Mouse (Mus musculus) cortical plate, adult 2 months (tissue): ENCODE data around the gene Odf3l1.

Experiments
- CTCF ChIP-seq: fragments of 200-500 bp; IDR thresholded peaks from 2 replicates; pipeline ENCODE4 v1.5.1; 2011; ENCODE audit warnings: mild to moderate bottlenecking, control low read depth, low read length; ENCODE audit not compliant: insufficient read depth; ENCODE audit errors: extremely low read depth
- POLR2A ChIP-seq: fragments of 200-500 bp; IDR thresholded peaks from 2 replicates; pipeline ENCODE4 v1.6.1; 2011; ENCODE audit warnings: mild to moderate bottlenecking, low read length, control low read depth; ENCODE audit not compliant: insufficient read depth; ENCODE audit errors: extremely low read depth

DNA sequence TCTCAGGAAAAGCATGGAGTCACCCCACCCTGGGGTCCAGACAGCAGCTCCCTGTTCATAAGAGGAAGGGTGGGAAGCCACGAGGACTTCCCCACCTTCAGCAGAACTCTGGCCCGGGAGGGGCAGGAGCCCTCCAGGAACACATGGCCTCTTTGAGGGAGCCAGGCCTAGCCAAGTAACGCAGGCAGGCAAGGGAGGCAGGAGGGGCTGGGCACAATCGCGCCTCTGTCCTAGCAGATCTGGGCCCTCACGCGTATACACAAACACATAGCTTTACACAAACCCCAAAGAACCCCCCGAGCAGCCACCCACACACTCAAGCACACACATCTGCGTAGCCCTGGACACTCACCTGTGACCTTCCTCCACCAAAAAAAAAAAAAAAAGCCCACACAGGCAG, 16.3 kb upstream of the Odf3l1 start:
- TF ChIP-seq CTCF (no peak), POLR2A (no peak)
